Mouse (Mus musculus) midbrain, embryonic 12.5 days (tissue): ENCODE measurements around the gene H1fx. TPM values are rescaled to one million over a fixed set of nuclear protein-coding genes. Genes with fewer than 3 reads are reported as not detected.
A peak's percentile ranks its signal among the peaks of the same experiment; 100 is the strongest.
"Not testable (repeated sequence)": the region's sequence is repeated elsewhere in the genome, so short reads cannot be mapped to it uniquely, and the experiment has no call there.

Source experiments
- ATAC-seq: fragments of 200-750 bp; cut with Nextera tagmentation; 2 replicates; pipeline ENCODE4 v1.8.0; 2017; ENCODE audit warnings: low read depth, moderate TSS enrichment, moderate library complexity; ENCODE audit not compliant: low FRiP score
- H3K27ac ChIP-seq: fragments of 300-500 bp; sonication (generic); replicated peaks from 2 replicates; pipeline ENCODE4 v1.5.1; 2016; ENCODE audit warnings: mild to moderate bottlenecking
- H3K27me3 ChIP-seq: fragments of 300-500 bp; sonication (generic); 2 replicates; pipeline ENCODE4 v1.6.1; 2016; ENCODE audit warnings: mild to moderate bottlenecking
- H3K36me3 ChIP-seq: fragments of 300-500 bp; sonication (generic); 2 replicates; pipeline ENCODE4 v1.6.1; 2016
- H3K4me1 ChIP-seq: fragments of 300-500 bp; sonication (generic); 2 replicates; pipeline ENCODE4 v1.6.1; 2016
- H3K4me2 ChIP-seq: fragments of 300-500 bp; sonication (generic); replicated peaks from 2 replicates; pipeline ENCODE4 v1.6.1; 2016; ENCODE audit warnings: mild to moderate bottlenecking, moderate library complexity
- H3K4me3 ChIP-seq: fragments of 300-500 bp; sonication (generic); 2 replicates; pipeline ENCODE4 v1.5.1; 2016; ENCODE audit warnings: mild to moderate bottlenecking
- H3K9ac ChIP-seq: fragments of 300-500 bp; sonication (generic); replicated peaks from 2 replicates; pipeline ENCODE4 v1.6.1; 2016; ENCODE audit warnings: mild to moderate bottlenecking, moderate library complexity
- H3K9me3 ChIP-seq: fragments of 300-500 bp; sonication (generic); 2 replicates; pipeline ENCODE4 v1.6.1; 2016; ENCODE audit warnings: mild to moderate bottlenecking
- WGBS: fragments of 180-500 bp; shearing (Covaris S2); methylation state at CpG from one replicate; pipeline ENCODE4 v1.1.7; 2016; 5-methylcytosine and 5-hydroxymethylcytosine counted together
- microRNA-seq: library from miRNA; unstranded; fragments of <30 nt; microRNA quantifications from one replicate; pipeline ENCODE4, GENCODE M21; 2017
- polyA plus RNA-seq: library from polyadenylated mRNA; unstranded; fragments of >200 nt; fragmentation: Nextera tagmentation; extraction: Ambion mirVana; gene quantifications from 2 replicates; pipeline ENCODE4 v1.2.1, GENCODE M21; 2016

Gene H1fx
- polyA plus RNA-seq, 1 experiment from 2014 or later = 81.7 TPM

- ATAC-seq = 0 out of 2 replicates have a peak, but pooled peaks have one; percentile 1
- peak overlapping the region; percentile 97; the same call in 1 of the 2 replicates for H3K9ac ChIP-seq
- peaks cover 16% of the 10 kb centered on the region for H3K36me3 ChIP-seq
- H3K27ac ChIP-seq = peak overlapping the region; percentile 46; the same call in 1 of the 2 replicates
- peak overlapping the region; percentile 79 for H3K4me2 ChIP-seq
- H3K4me1 ChIP-seq = peaks cover 20% of the 10 kb centered on the region
- H3K4me3 ChIP-seq = peak overlapping the region; percentile 99
- H3K9me3 ChIP-seq = no peaks in the 10 kb centered on the region
- WGBS = 69% methylated on average over 3 of the region's 3 CpGs
- no peaks in the 10 kb centered on the region for H3K27me3 ChIP-seq
Observed at GRCm38 (mm10) chr6:87979728-87980127, 1.7 kb downstream of the H1fx start.

GRCm38 (mm10) chr6:87970041-87970440, 11.4 kb downstream of the H1fx start:
- no peaks in the 10 kb centered on the region for H3K27me3 ChIP-seq
- H3K4me1 ChIP-seq = no peaks in the 10 kb centered on the region
- H3K9ac ChIP-seq = no peak overlapping the region
- no peak for ATAC-seq
- 18% methylated on average over 2 of the region's 2 CpGs for WGBS
- no peaks in the 10 kb centered on the region for H3K36me3 ChIP-seq
- no peak overlapping the region for H3K4me3 ChIP-seq
- no peak overlapping the region for H3K27ac ChIP-seq
- no peak overlapping the region for H3K4me2 ChIP-seq
- no peaks in the 10 kb centered on the region for H3K9me3 ChIP-seq

GRCm38 (mm10) chr6:87962457-87962856, 19.0 kb downstream of the H1fx start:
- H3K4me1 ChIP-seq, H3K4me3 ChIP-seq, H3K27ac ChIP-seq, H3K4me2 ChIP-seq, H3K27me3 ChIP-seq, ATAC-seq, H3K36me3 ChIP-seq, H3K9ac ChIP-seq: not testable (repeated sequence)
- WGBS = 70% methylated on average over 4 of the region's 4 CpGs
- H3K9me3 ChIP-seq = peaks cover 11% of the 10 kb centered on the region

- Histone ChIP-seq H3K9me3 (0 out of 2 replicates have a peak, but pooled peaks cover 5% of the 10 kb centered on the region), H3K36me3 (no peaks in the 10 kb centered on the region), H3K4me2 (no peak overlapping the region), H3K27ac (no peak overlapping the region), H3K4me3 (no peak overlapping the region), H3K27me3 (no peaks in the 10 kb centered on the region), H3K9ac (no peak overlapping the region), H3K4me1 (peaks cover 5% of the 10 kb centered on the region)
- no peak for ATAC-seq
- WGBS = 91% methylated on average over 7 of the region's 7 CpGs
Observed at GRCm38 (mm10) chr6:87942179-87942578, 39.3 kb downstream of the H1fx start.

- no peak overlapping the region for H3K9ac ChIP-seq
- peaks cover 22% of the 10 kb centered on the region for H3K36me3 ChIP-seq
- H3K4me1 ChIP-seq = peaks cover 6% of the 10 kb centered on the region
- no peaks in the 10 kb centered on the region for H3K27me3 ChIP-seq
- no peak for ATAC-seq
- H3K27ac ChIP-seq = no peak overlapping the region
- H3K4me2 ChIP-seq = no peak overlapping the region
- H3K9me3 ChIP-seq = no peaks in the 10 kb centered on the region
- WGBS = 93% methylated on average over 3 of the region's 3 CpGs
- no peak overlapping the region for H3K4me3 ChIP-seq
Observed at GRCm38 (mm10) chr6:87938941-87939340, 42.5 kb downstream of the H1fx start.

GRCm38 (mm10) chr6:87937178-87937788, 44.2 kb downstream of the H1fx start:
- H3K4me1 ChIP-seq = peaks cover 6% of the 10 kb centered on the region
- 0 out of 2 replicates have a peak overlapping the region, but pooled peaks have one; percentile 20 for H3K9ac ChIP-seq
- no peaks in the 10 kb centered on the region for H3K9me3 ChIP-seq
- peaks cover 31% of the 10 kb centered on the region for H3K36me3 ChIP-seq
- peak overlapping the region; percentile 75 for H3K27ac ChIP-seq
- ATAC-seq = peak; percentile 97
- peak overlapping the region; percentile 11; the same call in 1 of the 2 replicates for H3K4me2 ChIP-seq
- no peaks in the 10 kb centered on the region for H3K27me3 ChIP-seq
- WGBS = 39% methylated on average over 19 of the region's 19 CpGs
- H3K4me3 ChIP-seq = no peak overlapping the region

GRCm38 (mm10) chr6:87935037-87935436, 46.4 kb downstream of the H1fx start:
- Histone ChIP-seq H3K9me3 (no peaks in the 10 kb centered on the region), H3K36me3 (peaks cover 42% of the 10 kb centered on the region), H3K27me3 (no peaks in the 10 kb centered on the region), H3K27ac (no peak overlapping the region), H3K4me3 (no peak overlapping the region), H3K4me1 (peaks cover 6% of the 10 kb centered on the region), H3K9ac (no peak overlapping the region), H3K4me2 (no peak overlapping the region)
- WGBS = 91% methylated on average over 5 of the region's 5 CpGs
- no peak for ATAC-seq

Small RNA genes within 50 kb of the gene (microRNA-seq; reads per million reads assigned to microRNA genes)
- gene Gm47286 = 3.7 reads per million, percentile 12 among the genes with 10 or more reads in this experiment

Other genes with a start within 250 kb of the H1fx start
- 1.4 and 1.7 TPM in 2 replicates for gene Gp9, start 203.6 kb downstream of the H1fx start, polyA plus RNA-seq
- 10.6 and 11.0 TPM in 2 replicates for gene Rab43, start 169.5 kb downstream of the H1fx start, polyA plus RNA-seq
- 2.3 and 2.8 TPM in 2 replicates for gene Gm45140, start 145.8 kb downstream of the H1fx start, polyA plus RNA-seq
- 52.5 and 54.2 TPM in 2 replicates for gene Isy1, start 142.8 kb downstream of the H1fx start, polyA plus RNA-seq
- 905 and 949 TPM in 2 replicates for gene Cnbp, start 130.5 kb downstream of the H1fx start, polyA plus RNA-seq
- 155 TPM in 2 replicates for gene Copg1, start 93.8 kb downstream of the H1fx start, polyA plus RNA-seq
- gene Hmces, start 67.7 kb downstream of the H1fx start, polyA plus RNA-seq = 37.2 and 42.1 TPM in 2 replicates
- gene Rab7, start 63.6 kb upstream of the H1fx start, polyA plus RNA-seq = 209 and 214 TPM in 2 replicates
- 242 and 256 TPM in 2 replicates for gene Rpn1, start 102.8 kb upstream of the H1fx start, polyA plus RNA-seq
- gene Gata2, start 212.3 kb upstream of the H1fx start, polyA plus RNA-seq = 38.7 and 45.5 TPM in 2 replicates
- not detected in 2 replicates for gene Dnajb8, start 240.6 kb upstream of the H1fx start, polyA plus RNA-seq